Mouse (Mus musculus) spleen, adult 2 months (tissue): ENCODE data around the gene Trpv2. TPM values are rescaled to one million over a fixed set of nuclear protein-coding genes. Genes with fewer than 3 reads are reported as not detected.

Source experiments
- DNase-seq, 2 experiments: peaks; one replicate each; pipeline versions ENCODE4 v3.0.0 to v3.0.0-alpha.2; 2012 to 2021; ENCODE audit warnings: low spot score in 2 of 2, low read depth in 1 of 2
- H3K27ac ChIP-seq: fragments of 200-500 bp; 2 replicates; pipeline ENCODE4 v1.5.1; 2012; ENCODE audit warnings: low read length, inconsistent platforms; ENCODE audit not compliant: insufficient read depth
- H3K27me3 ChIP-seq: fragments of 200-500 bp; 2 replicates; pipeline ENCODE4 v1.6.1; 2012; ENCODE audit warnings: mild to moderate bottlenecking, moderate library complexity, low read length, inconsistent platforms; ENCODE audit not compliant: control insufficient read depth, insufficient read depth
- H3K36me3 ChIP-seq: fragments of 200-500 bp; 2 replicates; pipeline ENCODE4 v1.6.1; 2012; ENCODE audit warnings: mild to moderate bottlenecking, low read length, inconsistent platforms; ENCODE audit not compliant: control insufficient read depth, insufficient read depth
- H3K4me1 ChIP-seq: fragments of 200-500 bp; 2 replicates; pipeline ENCODE4 v1.6.1; 2011; ENCODE audit warnings: inconsistent platforms; ENCODE audit not compliant: control insufficient read depth, insufficient read depth, insufficient read length
- H3K4me3 ChIP-seq: fragments of 200-500 bp; 2 replicates; pipeline ENCODE4 v1.5.1; 2011; ENCODE audit warnings: mild to moderate bottlenecking, inconsistent platforms; ENCODE audit not compliant: insufficient read depth, insufficient read length; ENCODE audit errors: extremely low read depth
- CTCF ChIP-seq: fragments of 200-500 bp; IDR thresholded peaks from 2 replicates; pipeline ENCODE4 v1.5.1; 2011; ENCODE audit warnings: mild to moderate bottlenecking, inconsistent platforms; ENCODE audit not compliant: insufficient read depth, insufficient read length, insufficient replicate concordance; ENCODE audit errors: extremely low read depth
- POLR2A ChIP-seq: fragments of 200-500 bp; IDR thresholded peaks from 2 replicates; pipeline ENCODE4 v1.6.1; 2011; ENCODE audit warnings: low read depth, low read length, inconsistent platforms
- WGBS: fragments of 180-500 bp; shearing (Covaris S2); methylation state at CpG from one replicate; pipeline ENCODE4 v1.1.7; 2018; 5-methylcytosine and 5-hydroxymethylcytosine counted together
- polyA plus RNA-seq: library from polyadenylated mRNA; depleted of rRNA; stranded (reverse); fragments of >200 nt; gene quantifications from 2 replicates; pipeline ENCODE4 v1.2.3, GENCODE M21; 2012

Trpv2 gene
- polyA plus RNA-seq, 1 experiment: 35.4 TPM

GRCm38 (mm10) chr11:62540969-62541368 is 33.3 kb upstream of the Trpv2 start:
- DNase-seq: no peak
- Histone ChIP-seq H3K27me3 (peaks cover 10% of the 10 kb centered on the region; the same call in 1 of the 2 replicates), H3K4me1 (peaks cover 6% of the 10 kb centered on the region), H3K4me3 (no peak overlapping the region), H3K27ac (no peak overlapping the region), H3K36me3 (no peaks in the 10 kb centered on the region)
- no peak for TF ChIP-seq POLR2A
- no peak for TF ChIP-seq CTCF
- 70% methylated on average over 2 of the region's 2 CpGs for WGBS

- 77% methylated on average over 8 of the region's 8 CpGs for WGBS
- TF ChIP-seq POLR2A: no peak
- TF ChIP-seq CTCF: no peak
- H3K4me3 ChIP-seq: no peak overlapping the region
These were observed 32.7 kb upstream of the Trpv2 start for GRCm38 (mm10) chr11:62541581-62541980.

GRCm38 (mm10) chr11:62543991-62544390 is 30.3 kb upstream of the Trpv2 start:
- TF ChIP-seq POLR2A: no peak
- TF ChIP-seq CTCF: no peak
- Histone ChIP-seq H3K27me3 (peaks cover 2% of the 10 kb centered on the region; the same call in 1 of the 2 replicates), H3K27ac (no peak overlapping the region), H3K4me1 (peaks cover 2% of the 10 kb centered on the region; the same call in 1 of the 2 replicates), H3K4me3 (no peak overlapping the region), H3K36me3 (no peaks in the 10 kb centered on the region)
- DNase-seq: no peak
- WGBS: 65% methylated on average over 3 of the region's 3 CpGs

More at GRCm38 (mm10) chr11:62541581-62541980, 32.7 kb upstream of the Trpv2 start:
- Histone ChIP-seq H3K27ac (no peak overlapping the region), H3K36me3 (no peaks in the 10 kb centered on the region), H3K27me3 (peaks cover 10% of the 10 kb centered on the region; the same call in 1 of the 2 replicates), H3K4me1 (peaks cover 6% of the 10 kb centered on the region)
- no peak for DNase-seq

- Histone ChIP-seq H3K36me3 (peaks cover 11% of the 10 kb centered on the region), H3K27ac (no peak overlapping the region), H3K4me1 (no peaks in the 10 kb centered on the region), H3K27me3 (no peaks in the 10 kb centered on the region), H3K4me3 (no peak overlapping the region)
- DNase-seq: peak in 1 of 2 experiments; percentile 14
- WGBS: 5% methylated on average over 5 of the region's 5 CpGs
- TF ChIP-seq POLR2A: no peak
- no peak for TF ChIP-seq CTCF
These were observed 24.5 kb upstream of the Trpv2 start for GRCm38 (mm10) chr11:62549782-62550181.

GRCm38 (mm10) chr11:62550227-62550685 is 24.0 kb upstream of the Trpv2 start:
- Histone ChIP-seq H3K4me1 (no peaks in the 10 kb centered on the region), H3K27me3 (no peaks in the 10 kb centered on the region), H3K36me3 (peaks cover 11% of the 10 kb centered on the region), H3K27ac (peak overlapping the region; percentile 98), H3K4me3 (peak overlapping the region; percentile 83)
- TF ChIP-seq CTCF: no peak
- no peak for TF ChIP-seq POLR2A
- DNase-seq: peak; percentile 42 to 57
- WGBS: 0% methylated on average over 11 of the region's 11 CpGs

GRCm38 (mm10) chr11:62550727-62551225 is 23.5 kb upstream of the Trpv2 start, which contains the start of gene Ubb:
Ubb (plus strand) TSS chr11:62551171.
- under 1% methylated on average over 40 of the region's 40 CpGs for WGBS
- peak; percentile 98 to 99 for DNase-seq
- H3K27me3 ChIP-seq: no peaks in the 10 kb centered on the region

More at GRCm38 (mm10) chr11:62550727-62551225, 23.5 kb upstream of the Trpv2 start, which contains the start of gene Ubb:
- Histone ChIP-seq H3K4me3 (peak within 1 kb of the TSS; percentile 83), H3K4me1 (no peaks in the 10 kb centered on the region), H3K36me3 (peaks cover 12% of the 10 kb centered on the region), H3K27ac (peak within 1 kb of the TSS; percentile 98)
- TF ChIP-seq CTCF (no peak), POLR2A (peak; percentile 93)
